Mouse (Mus musculus) hindbrain, embryonic 14.5 days (tissue): ENCODE results near the gene Pdzd2. TPM values are rescaled to one million over a fixed set of nuclear protein-coding genes. Genes with fewer than 3 reads are reported as not detected.

Source experiments
- ATAC-seq: fragments of 200-750 bp; cut with Nextera tagmentation; 2 replicates; pipeline ENCODE4 v1.8.0; 2017; ENCODE audit warnings: moderate number of reproducible peaks, mild to moderate bottlenecking, moderate TSS enrichment, moderate library complexity; ENCODE audit not compliant: low FRiP score
- DNase-seq: peaks from one replicate; pipeline ENCODE4 v3.0.0-alpha.2; 2015; ENCODE audit warnings: low spot score
- H3K27ac ChIP-seq: fragments of 300-500 bp; sonication (generic); 2 replicates; pipeline ENCODE4 v1.5.1; 2014; ENCODE audit warnings: mild to moderate bottlenecking, moderate library complexity
- H3K27me3 ChIP-seq: fragments of 300-500 bp; sonication (generic); 2 replicates; pipeline ENCODE4 v1.6.1; 2014; ENCODE audit warnings: mild to moderate bottlenecking, low read length, mixed read lengths; ENCODE audit not compliant: control insufficient read depth, insufficient read depth
- H3K36me3 ChIP-seq: fragments of 300-500 bp; sonication (generic); replicated peaks from 2 replicates; pipeline ENCODE4 v1.6.1; 2014; ENCODE audit not compliant: control insufficient read depth, insufficient read depth
- H3K4me1 ChIP-seq: fragments of 300-500 bp; sonication (generic); replicated peaks from 2 replicates; pipeline ENCODE4 v1.6.1; 2014; ENCODE audit warnings: antibody characterized with exemption, low read length, mixed read lengths; ENCODE audit not compliant: control insufficient read depth, insufficient read depth
- H3K4me2 ChIP-seq: fragments of 300-500 bp; sonication (generic); replicated peaks from 2 replicates; pipeline ENCODE4 v1.6.1; 2014; ENCODE audit warnings: mild to moderate bottlenecking, moderate library complexity
- H3K4me3 ChIP-seq: fragments of 300-500 bp; sonication (generic); replicated peaks from 2 replicates; pipeline ENCODE4 v1.5.1; 2014; ENCODE audit warnings: mild to moderate bottlenecking, low read length
- H3K9ac ChIP-seq: fragments of 300-500 bp; sonication (generic); 2 replicates; pipeline ENCODE4 v1.6.1; 2014
- H3K9me3 ChIP-seq: fragments of 300-500 bp; sonication (generic); 2 replicates; pipeline ENCODE4 v1.6.1; 2016; ENCODE audit warnings: low read length; ENCODE audit not compliant: control insufficient read depth
- WGBS: fragments of 180-500 bp; shearing (Covaris S2); extraction: QIAGEN DNeasy Blood & Tissue Kit; methylation state at CpG from one replicate; pipeline ENCODE4 v1.1.7; 2014; 5-methylcytosine and 5-hydroxymethylcytosine counted together
- polyA plus RNA-seq: library from polyadenylated mRNA; unstranded; fragments of >200 nt; fragmentation: Nextera tagmentation; extraction: Ambion mirVana; gene quantifications from 2 replicates; pipeline ENCODE4 v1.2.1, GENCODE M21; 2014

Gene Pdzd2
- polyA plus RNA-seq, 1 experiment from 2014 or later: 15.5 TPM

GRCm38 (mm10) chr15:12429572-12430431 is 309.9 kb downstream of the Pdzd2 start:
- DNase-seq: no peak
- Histone ChIP-seq H3K27me3 (no peaks in the 10 kb centered on the region), H3K27ac (no peak overlapping the region), H3K4me1 (no peaks in the 10 kb centered on the region), H3K36me3 (no peaks in the 10 kb centered on the region), H3K4me3 (no peak overlapping the region), H3K9me3 (no peaks in the 10 kb centered on the region), H3K9ac (no peak overlapping the region), H3K4me2 (no peak overlapping the region)
- 78% methylated on average over 7 of the region's 7 CpGs for WGBS
- no peak for ATAC-seq

- Histone ChIP-seq H3K4me2 (no peak overlapping the region), H3K9ac (no peak overlapping the region), H3K27ac (no peak overlapping the region), H3K9me3 (no peaks in the 10 kb centered on the region), H3K4me3 (no peak overlapping the region), H3K36me3 (no peaks in the 10 kb centered on the region), H3K4me1 (no peaks in the 10 kb centered on the region), H3K27me3 (no peaks in the 10 kb centered on the region)
- WGBS: 79% methylated on average over 6 of the region's 6 CpGs
- DNase-seq: no peak
- ATAC-seq: no peak
Observed at GRCm38 (mm10) chr15:12427818-12428217, 311.9 kb downstream of the Pdzd2 start.

DNA sequence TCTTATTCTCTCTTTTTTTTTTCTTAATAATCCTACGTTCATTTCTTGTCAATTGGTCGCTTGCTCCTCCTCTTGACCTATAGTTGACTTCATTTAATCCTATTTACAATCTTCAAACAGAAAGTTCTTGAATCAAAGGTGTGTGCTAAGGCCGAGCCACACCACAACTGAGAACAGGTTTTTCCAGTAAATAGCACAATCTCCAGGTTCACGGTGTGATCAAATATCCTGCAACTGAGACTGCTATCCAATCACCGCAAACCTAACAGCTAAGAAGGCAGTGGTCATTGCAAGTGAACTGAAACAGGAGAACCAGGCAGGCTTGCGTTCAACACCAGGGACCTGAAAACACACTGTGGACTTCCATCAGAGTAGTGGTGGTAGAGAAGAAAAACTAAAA is 313.4 kb downstream of the Pdzd2 start:
- H3K4me1 ChIP-seq: no peaks in the 10 kb centered on the region
- H3K27ac ChIP-seq: no peak overlapping the region
- WGBS: 92% methylated on average over 6 of the region's 6 CpGs
- ATAC-seq (no peak), DNase-seq (no peak)
- H3K4me2 ChIP-seq: no peak overlapping the region
- no peak overlapping the region for H3K4me3 ChIP-seq
- no peak overlapping the region for H3K9ac ChIP-seq
- no peaks in the 10 kb centered on the region for H3K36me3 ChIP-seq
- no peaks in the 10 kb centered on the region for H3K9me3 ChIP-seq
- no peaks in the 10 kb centered on the region for H3K27me3 ChIP-seq

GRCm38 (mm10) chr15:12425049-12425627 is 314.6 kb downstream of the Pdzd2 start:
- WGBS: 46% methylated on average over 13 of the region's 13 CpGs
- H3K36me3 ChIP-seq: no peaks in the 10 kb centered on the region
- H3K9me3 ChIP-seq: no peaks in the 10 kb centered on the region
- no peak for ATAC-seq
- no peaks in the 10 kb centered on the region for H3K27me3 ChIP-seq
- DNase-seq: no peak
- H3K9ac ChIP-seq: no peak overlapping the region
- H3K27ac ChIP-seq: no peak overlapping the region
- no peaks in the 10 kb centered on the region for H3K4me1 ChIP-seq
- H3K4me2 ChIP-seq: no peak overlapping the region
- no peak overlapping the region for H3K4me3 ChIP-seq

DNA sequence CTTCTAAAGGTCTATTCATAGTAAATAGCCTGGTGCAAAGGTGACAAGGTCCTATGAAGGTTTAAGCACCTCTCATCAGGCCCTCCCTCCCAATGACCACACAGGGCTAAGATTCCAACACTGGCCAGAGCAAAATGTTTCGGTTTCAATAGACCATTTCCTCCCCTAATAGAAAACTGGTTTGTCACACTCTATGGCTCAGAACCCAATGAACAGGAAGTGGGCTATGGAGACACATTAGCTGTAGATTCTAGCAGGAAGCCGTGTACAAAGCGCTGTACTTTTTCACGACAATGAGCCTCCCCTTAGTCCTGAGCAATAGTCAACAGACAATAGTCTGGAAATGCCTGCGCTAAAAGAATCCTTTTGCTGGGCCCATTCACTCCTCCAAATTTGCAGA is 315.5 kb downstream of the Pdzd2 start:
- no peaks in the 10 kb centered on the region for H3K4me1 ChIP-seq
- no peak overlapping the region for H3K9ac ChIP-seq
- no peak overlapping the region for H3K4me3 ChIP-seq
- H3K9me3 ChIP-seq: no peaks in the 10 kb centered on the region
- no peak overlapping the region for H3K27ac ChIP-seq
- DNase-seq (no peak), ATAC-seq (no peak)
- WGBS: 41% methylated on average over 5 of the region's 5 CpGs
- H3K36me3 ChIP-seq: no peaks in the 10 kb centered on the region
- H3K4me2 ChIP-seq: no peak overlapping the region
- H3K27me3 ChIP-seq: no peaks in the 10 kb centered on the region

- Histone ChIP-seq H3K4me1 (no peaks in the 10 kb centered on the region), H3K4me2 (no peak overlapping the region), H3K9ac (no peak overlapping the region), H3K36me3 (no peaks in the 10 kb centered on the region), H3K4me3 (no peak overlapping the region), H3K9me3 (no peaks in the 10 kb centered on the region), H3K27me3 (no peaks in the 10 kb centered on the region), H3K27ac (no peak overlapping the region)
- DNase-seq (no peak), ATAC-seq (no peak)
- 95% methylated on average over 8 of the region's 8 CpGs for WGBS
Observed at GRCm38 (mm10) chr15:12420915-12421314, 318.8 kb downstream of the Pdzd2 start.

- Histone ChIP-seq H3K9ac (no peak overlapping the region), H3K4me2 (no peak overlapping the region), H3K4me3 (no peak overlapping the region), H3K36me3 (no peaks in the 10 kb centered on the region), H3K27me3 (no peaks in the 10 kb centered on the region), H3K9me3 (no peaks in the 10 kb centered on the region), H3K4me1 (no peaks in the 10 kb centered on the region), H3K27ac (no peak overlapping the region)
- no peak for DNase-seq
- no peak for ATAC-seq
- 92% methylated on average over 10 of the region's 10 CpGs for WGBS
Observed at GRCm38 (mm10) chr15:12420376-12420775, 319.3 kb downstream of the Pdzd2 start.

- no peak for DNase-seq
- H3K4me1 ChIP-seq: no peaks in the 10 kb centered on the region
- H3K27me3 ChIP-seq: no peaks in the 10 kb centered on the region
- no peak overlapping the region for H3K4me2 ChIP-seq
- no peak overlapping the region for H3K4me3 ChIP-seq
- ATAC-seq: no peak
- no peaks in the 10 kb centered on the region for H3K36me3 ChIP-seq
- no peak overlapping the region for H3K9ac ChIP-seq
- no peak overlapping the region for H3K27ac ChIP-seq
- WGBS: 77% methylated on average over 7 of the region's 7 CpGs
- H3K9me3 ChIP-seq: no peaks in the 10 kb centered on the region
Observed at GRCm38 (mm10) chr15:12419446-12419845, 320.3 kb downstream of the Pdzd2 start.

GRCm38 (mm10) chr15:12415536-12416200 is 324.1 kb downstream of the Pdzd2 start:
- no peaks in the 10 kb centered on the region for H3K36me3 ChIP-seq
- no peak for ATAC-seq
- no peak overlapping the region for H3K9ac ChIP-seq
- no peaks in the 10 kb centered on the region for H3K4me1 ChIP-seq
- H3K4me3 ChIP-seq: no peak overlapping the region
- H3K4me2 ChIP-seq: no peak overlapping the region
- no peaks in the 10 kb centered on the region for H3K9me3 ChIP-seq
- H3K27ac ChIP-seq: no peak overlapping the region
- WGBS: 87% methylated on average over 16 of the region's 16 CpGs
- no peak for DNase-seq
- H3K27me3 ChIP-seq: no peaks in the 10 kb centered on the region
